Mouse (Mus musculus): Measurements from ENCODE around the gene Sash3. TPM values are rescaled to one million over a fixed set of nuclear protein-coding genes. Genes with fewer than 3 reads are reported as not detected.

Gene Sash3
- polyA plus RNA-seq (2014; fragmentation: Nextera tagmentation; extraction: Ambion mirVana), result 3.0 and 3.4 TPM in 2 replicates

- H3K4me1 ChIP-seq (replicated peaks; ENCODE audit: control insufficient read depth, insufficient read depth, low read length), result no peaks in the 10 kb centered on the region
- no peaks in the 10 kb centered on the region for H3K36me3 ChIP-seq (ENCODE audit: control insufficient read depth, insufficient read depth, low read length)
- H3K4me3 ChIP-seq (ENCODE audit: low read depth, low read length), result no peak within 1 kb of the TSS
- no peaks in the 10 kb centered on the region for H3K27me3 ChIP-seq (replicated peaks; ENCODE audit: control insufficient read depth, insufficient read depth, low read length)
- H3K9me3 ChIP-seq (ENCODE audit: control insufficient read depth, low read length), result no peaks in the 10 kb centered on the region
- no peak within 1 kb of the TSS for H3K4me2 ChIP-seq (ENCODE audit: low read length)
- no peak within 1 kb of the TSS for H3K9ac ChIP-seq (ENCODE audit: low read length)
- 81% methylated on average over 4 of the region's 4 CpGs for WGBS
- DNase-seq (ENCODE audit: low spot score) (no peak), ATAC-seq (replicated peaks; ENCODE audit: low FRiP score, low TSS enrichment, low read depth) (no peak)
- H3K27ac ChIP-seq (ENCODE audit: low read depth), result no peak within 1 kb of the TSS
Observed at GRCm38 (mm10) chrX:48146262-48146661, at the start of gene Sash3. TSS of gene Sash3 (plus strand) at chrX:48146436.

GRCm38 (mm10) chrX:48096580-48096979, 49.7 kb upstream of the Sash3 start:
- ATAC-seq (replicated peaks; ENCODE audit: low FRiP score, low TSS enrichment, low read depth) (no peak), DNase-seq (ENCODE audit: low spot score) (no peak)
- Histone ChIP-seq H3K27ac (ENCODE audit: low read depth) (no peak overlapping the region), H3K9me3 (ENCODE audit: control insufficient read depth, low read length) (no peaks in the 10 kb centered on the region), H3K4me2 (ENCODE audit: low read length) (no peak overlapping the region), H3K4me1 (replicated peaks; ENCODE audit: control insufficient read depth, insufficient read depth, low read length) (no peaks in the 10 kb centered on the region), H3K36me3 (ENCODE audit: control insufficient read depth, insufficient read depth, low read length) (no peaks in the 10 kb centered on the region), H3K4me3 (ENCODE audit: low read depth, low read length) (no peak overlapping the region), H3K9ac (ENCODE audit: low read length) (no peak overlapping the region), H3K27me3 (replicated peaks; ENCODE audit: control insufficient read depth, insufficient read depth, low read length) (no peaks in the 10 kb centered on the region)
- 65% methylated on average over 8 of the region's 8 CpGs for WGBS

DNA sequence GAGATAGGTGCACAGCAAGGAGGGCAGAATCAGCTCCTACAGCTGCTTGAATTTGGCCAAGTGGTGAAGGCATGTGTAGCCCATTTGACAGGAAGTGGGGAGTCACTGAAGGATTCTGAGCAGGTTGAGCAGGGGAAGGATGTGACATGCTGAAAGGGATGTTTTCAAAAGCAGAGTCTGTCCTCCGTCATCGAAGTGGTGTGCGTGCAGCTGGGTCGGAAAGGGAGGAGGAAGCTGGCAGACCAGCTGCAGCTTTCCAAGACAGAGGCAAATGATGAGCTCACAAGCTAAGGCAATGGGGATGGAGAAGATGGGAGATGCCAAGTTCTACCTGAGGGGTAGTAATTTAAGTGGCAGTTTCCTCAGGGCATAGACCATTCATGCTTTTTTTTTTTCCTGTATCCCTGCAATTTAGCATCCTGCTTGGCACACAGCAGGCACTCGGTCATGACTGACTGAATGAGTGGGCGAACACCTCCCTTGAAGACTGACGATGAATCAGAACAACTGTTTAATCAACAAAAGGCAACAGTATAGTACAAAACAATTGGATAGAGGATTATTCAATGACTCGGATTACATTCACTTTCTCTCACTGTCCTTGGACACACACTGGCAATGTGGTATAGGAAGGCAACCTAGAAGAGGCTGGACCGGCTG, 47.6 kb upstream of the Sash3 start:
- no peaks in the 10 kb centered on the region for H3K36me3 ChIP-seq (ENCODE audit: control insufficient read depth, insufficient read depth, low read length)
- no peaks in the 10 kb centered on the region for H3K4me1 ChIP-seq (replicated peaks; ENCODE audit: control insufficient read depth, insufficient read depth, low read length)
- H3K9ac ChIP-seq (ENCODE audit: low read length), result no peak overlapping the region
- WGBS, result 76% methylated on average over 9 of the region's 9 CpGs
- no peak for DNase-seq (ENCODE audit: low spot score)
- no peak overlapping the region for H3K4me2 ChIP-seq (ENCODE audit: low read length)
- ATAC-seq (replicated peaks; ENCODE audit: low FRiP score, low TSS enrichment, low read depth), result no peak
- H3K27ac ChIP-seq (ENCODE audit: low read depth), result no peak overlapping the region
- H3K27me3 ChIP-seq (replicated peaks; ENCODE audit: control insufficient read depth, insufficient read depth, low read length), result no peaks in the 10 kb centered on the region
- H3K4me3 ChIP-seq (ENCODE audit: low read depth, low read length), result no peak overlapping the region
- H3K9me3 ChIP-seq (ENCODE audit: control insufficient read depth, low read length), result no peaks in the 10 kb centered on the region

- no peaks in the 10 kb centered on the region for H3K27me3 ChIP-seq (replicated peaks; ENCODE audit: control insufficient read depth, insufficient read depth, low read length)
- 25% methylated on average over 1 of the region's 1 CpGs for WGBS
- no peak overlapping the region for H3K27ac ChIP-seq (ENCODE audit: low read depth)
- no peak for DNase-seq (ENCODE audit: low spot score)
- no peak for ATAC-seq (replicated peaks; ENCODE audit: low FRiP score, low TSS enrichment, low read depth)
- no peaks in the 10 kb centered on the region for H3K36me3 ChIP-seq (ENCODE audit: control insufficient read depth, insufficient read depth, low read length)
- no peaks in the 10 kb centered on the region for H3K4me1 ChIP-seq (replicated peaks; ENCODE audit: control insufficient read depth, insufficient read depth, low read length)
- H3K4me3 ChIP-seq (ENCODE audit: low read depth, low read length), result no peak overlapping the region
- no peak overlapping the region for H3K9ac ChIP-seq (ENCODE audit: low read length)
- no peaks in the 10 kb centered on the region for H3K9me3 ChIP-seq (ENCODE audit: control insufficient read depth, low read length)
- no peak overlapping the region for H3K4me2 ChIP-seq (ENCODE audit: low read length)
Observed at GRCm38 (mm10) chrX:48099871-48100270, 46.4 kb upstream of the Sash3 start.

GRCm38 (mm10) chrX:48103256-48103655, 43.0 kb upstream of the Sash3 start:
- Histone ChIP-seq H3K9me3 (ENCODE audit: control insufficient read depth, low read length) (no peaks in the 10 kb centered on the region), H3K36me3 (ENCODE audit: control insufficient read depth, insufficient read depth, low read length) (no peaks in the 10 kb centered on the region), H3K4me2 (ENCODE audit: low read length) (no peak overlapping the region), H3K27ac (ENCODE audit: low read depth) (no peak overlapping the region), H3K4me1 (replicated peaks; ENCODE audit: control insufficient read depth, insufficient read depth, low read length) (no peaks in the 10 kb centered on the region), H3K27me3 (replicated peaks; ENCODE audit: control insufficient read depth, insufficient read depth, low read length) (no peaks in the 10 kb centered on the region), H3K4me3 (ENCODE audit: low read depth, low read length) (no peak overlapping the region), H3K9ac (ENCODE audit: low read length) (no peak overlapping the region)
- 80% methylated on average over 3 of the region's 3 CpGs for WGBS
- DNase-seq (ENCODE audit: low spot score), result no peak
- no peak for ATAC-seq (replicated peaks; ENCODE audit: low FRiP score, low TSS enrichment, low read depth)

DNA sequence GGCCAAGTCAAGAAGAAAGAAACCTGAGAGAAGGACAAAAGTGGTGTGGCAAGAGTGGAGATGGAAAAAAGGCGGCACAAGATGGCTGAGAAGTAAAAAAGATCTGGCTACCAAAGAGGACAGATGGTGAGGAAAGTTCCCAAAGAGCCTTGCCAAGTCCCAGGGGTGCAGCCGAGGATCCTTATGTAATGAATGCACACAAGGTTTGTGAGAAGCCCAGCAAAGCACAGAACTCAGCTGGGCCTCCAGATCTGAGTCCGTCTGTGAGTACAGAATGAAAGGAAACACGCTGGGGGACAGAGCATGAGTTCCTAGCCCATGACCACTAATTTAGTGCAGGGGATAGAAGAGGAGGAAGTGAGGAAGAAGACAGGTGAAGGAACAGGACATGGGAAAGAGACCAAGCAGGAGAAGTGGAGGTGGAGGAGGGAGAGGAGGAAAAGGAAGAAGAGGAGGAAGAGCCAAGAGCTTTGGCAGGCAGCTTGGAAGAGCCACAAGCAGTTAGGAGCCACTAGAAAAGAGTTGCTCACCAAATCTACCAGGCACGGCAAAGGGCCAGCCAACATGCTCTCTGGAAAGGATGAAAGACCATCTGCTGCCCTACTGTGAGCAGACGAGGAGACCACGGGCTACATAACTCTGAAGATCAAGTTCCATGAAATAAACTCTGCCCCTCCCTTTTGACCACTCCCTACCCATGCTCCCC, 41.3 kb upstream of the Sash3 start:
- no peak overlapping the region for H3K9ac ChIP-seq (ENCODE audit: low read length)
- no peaks in the 10 kb centered on the region for H3K27me3 ChIP-seq (replicated peaks; ENCODE audit: control insufficient read depth, insufficient read depth, low read length)
- WGBS, result 74% methylated on average over 7 of the region's 7 CpGs
- no peak for ATAC-seq (replicated peaks; ENCODE audit: low FRiP score, low TSS enrichment, low read depth)
- H3K9me3 ChIP-seq (ENCODE audit: control insufficient read depth, low read length), result no peaks in the 10 kb centered on the region
- H3K36me3 ChIP-seq (ENCODE audit: control insufficient read depth, insufficient read depth, low read length), result no peaks in the 10 kb centered on the region
- H3K27ac ChIP-seq (ENCODE audit: low read depth), result no peak overlapping the region
- H3K4me2 ChIP-seq (ENCODE audit: low read length), result no peak overlapping the region
- H3K4me1 ChIP-seq (replicated peaks; ENCODE audit: control insufficient read depth, insufficient read depth, low read length), result no peaks in the 10 kb centered on the region
- DNase-seq (ENCODE audit: low spot score), result no peak
- no peak overlapping the region for H3K4me3 ChIP-seq (ENCODE audit: low read depth, low read length)

- no peaks in the 10 kb centered on the region for H3K27me3 ChIP-seq (replicated peaks; ENCODE audit: control insufficient read depth, insufficient read depth, low read length)
- DNase-seq (ENCODE audit: low spot score) (no peak), ATAC-seq (replicated peaks; ENCODE audit: low FRiP score, low TSS enrichment, low read depth) (no peak)
- no peak overlapping the region for H3K4me2 ChIP-seq (ENCODE audit: low read length)
- WGBS, result 81% methylated on average over 3 of the region's 3 CpGs
- H3K4me3 ChIP-seq (ENCODE audit: low read depth, low read length), result no peak overlapping the region
- H3K9me3 ChIP-seq (ENCODE audit: control insufficient read depth, low read length), result no peaks in the 10 kb centered on the region
- H3K27ac ChIP-seq (ENCODE audit: low read depth), result no peak overlapping the region
- H3K36me3 ChIP-seq (ENCODE audit: control insufficient read depth, insufficient read depth, low read length), result no peaks in the 10 kb centered on the region
- no peak overlapping the region for H3K9ac ChIP-seq (ENCODE audit: low read length)
- no peaks in the 10 kb centered on the region for H3K4me1 ChIP-seq (replicated peaks; ENCODE audit: control insufficient read depth, insufficient read depth, low read length)
Observed at GRCm38 (mm10) chrX:48106226-48106625, 40.0 kb upstream of the Sash3 start.

DNA sequence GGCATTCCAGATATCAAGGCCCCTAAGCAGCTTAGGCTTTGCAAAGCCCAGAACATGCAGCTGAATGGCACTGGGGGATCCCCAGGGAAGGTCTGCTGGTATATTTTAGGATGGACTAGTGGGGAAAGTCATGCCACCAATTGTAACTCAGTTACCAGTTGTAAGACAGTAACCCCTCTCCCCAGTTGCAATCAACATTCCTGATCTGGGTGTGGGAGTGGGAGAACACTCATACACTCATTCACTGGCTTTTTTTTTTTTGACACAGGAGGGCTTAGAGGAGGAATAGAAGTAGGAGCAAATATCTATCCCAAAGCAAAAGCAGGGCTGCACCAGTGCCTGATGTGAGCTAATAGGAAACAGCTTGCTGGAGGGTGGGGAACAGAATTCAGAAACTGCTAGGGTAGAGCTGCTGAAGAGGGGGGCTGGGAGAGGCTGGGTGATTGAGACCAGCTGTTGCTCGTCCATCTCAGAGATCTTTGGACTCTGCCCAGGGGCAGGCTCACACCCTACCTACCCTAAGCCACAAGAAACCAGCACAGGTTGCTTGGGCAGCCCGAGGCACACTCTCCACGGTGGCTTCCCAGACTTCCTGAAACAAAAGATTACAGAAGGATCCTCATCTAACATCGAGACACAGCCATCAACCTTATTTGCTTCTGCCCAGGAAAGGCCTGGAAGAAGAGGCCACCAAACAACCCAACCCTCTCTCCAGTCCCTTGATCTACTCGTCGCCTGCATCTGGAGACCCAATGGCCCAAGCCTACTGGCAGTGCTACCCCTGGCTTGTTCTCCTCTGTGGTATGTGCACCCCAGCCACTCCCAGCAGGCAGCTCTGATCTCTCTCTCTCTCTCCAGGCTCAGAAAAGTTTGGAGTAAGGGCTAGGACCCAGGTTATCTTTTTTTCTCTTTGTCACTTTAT, 37.6 kb upstream of the Sash3 start, which contains the start of gene Xpnpep2:
Xpnpep2 (plus strand) TSS at position 332 of the 922 bp plus-strand sequence.
- no peak within 1 kb of the TSS for H3K4me3 ChIP-seq (ENCODE audit: low read depth, low read length)
- 0 out of 2 replicates have a peak, but pooled peaks have one; percentile 47 for ATAC-seq (replicated peaks; ENCODE audit: low FRiP score, low TSS enrichment, low read depth)
- no peak within 1 kb of the TSS for H3K27ac ChIP-seq (ENCODE audit: low read depth)

More for the DNA sequence above, 37.6 kb upstream of the Sash3 start, which contains the start of gene Xpnpep2:
- Histone ChIP-seq H3K9me3 (ENCODE audit: control insufficient read depth, low read length) (no peaks in the 10 kb centered on the region), H3K9ac (ENCODE audit: low read length) (no peak within 1 kb of the TSS), H3K4me1 (replicated peaks; ENCODE audit: control insufficient read depth, insufficient read depth, low read length) (no peaks in the 10 kb centered on the region), H3K27me3 (replicated peaks; ENCODE audit: control insufficient read depth, insufficient read depth, low read length) (no peaks in the 10 kb centered on the region), H3K4me2 (ENCODE audit: low read length) (no peak within 1 kb of the TSS), H3K36me3 (ENCODE audit: control insufficient read depth, insufficient read depth, low read length) (no peaks in the 10 kb centered on the region)
- no peak for DNase-seq (ENCODE audit: low spot score)
- WGBS, result 42% methylated on average over 6 of the region's 6 CpGs
